Mouse (Mus musculus): ENCODE results near the gene Galnt2. TPM values are rescaled to one million over a fixed set of nuclear protein-coding genes. Genes with fewer than 3 reads are reported as not detected.

The Galnt2 gene
- total and polyA plus RNA-seq, 3 experiments: 11.4 to 64.0 (median 46.9) TPM

DNA sequence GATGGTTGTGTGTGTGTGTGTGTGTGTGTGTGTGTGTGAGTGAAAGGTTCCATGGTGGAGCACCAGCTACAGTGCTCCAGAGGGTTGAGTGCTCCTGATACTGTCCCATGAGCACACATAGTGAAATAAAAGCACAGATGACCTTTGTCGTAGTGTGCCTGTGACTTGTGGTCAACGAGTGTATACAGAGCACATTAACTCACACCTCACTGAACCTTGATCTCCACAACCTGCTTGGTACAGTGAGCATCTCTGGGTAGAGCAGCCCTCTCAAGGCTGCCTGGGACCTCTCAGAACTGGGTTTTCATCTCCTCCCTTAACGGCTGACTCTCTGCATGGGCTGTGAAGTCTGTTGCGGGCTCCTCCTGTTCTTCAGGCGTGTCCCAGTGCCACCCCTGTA, 60.5 kb downstream of the Galnt2 start:
- DNase-seq: no peak

DNA sequence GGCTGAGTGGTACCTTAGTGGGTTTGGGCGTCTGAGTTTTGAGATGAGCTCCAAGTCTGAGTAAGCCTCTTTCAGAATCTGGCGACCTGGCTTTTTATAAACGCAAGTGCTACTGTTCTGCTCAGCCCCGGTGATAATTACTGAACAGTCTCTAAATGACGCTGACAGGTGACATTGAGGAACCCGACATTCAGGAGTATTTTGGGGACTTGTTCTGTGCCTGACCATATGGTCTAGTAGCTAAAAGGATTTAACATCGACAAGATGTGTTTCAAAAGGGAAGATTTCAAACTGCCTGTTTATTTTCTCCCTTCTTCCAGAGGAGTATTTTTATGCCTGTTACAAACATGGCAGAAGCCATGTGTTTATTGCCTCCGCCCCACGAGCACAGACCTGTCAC, 61.8 kb downstream of the Galnt2 start:
- no peak for DNase-seq

DNA sequence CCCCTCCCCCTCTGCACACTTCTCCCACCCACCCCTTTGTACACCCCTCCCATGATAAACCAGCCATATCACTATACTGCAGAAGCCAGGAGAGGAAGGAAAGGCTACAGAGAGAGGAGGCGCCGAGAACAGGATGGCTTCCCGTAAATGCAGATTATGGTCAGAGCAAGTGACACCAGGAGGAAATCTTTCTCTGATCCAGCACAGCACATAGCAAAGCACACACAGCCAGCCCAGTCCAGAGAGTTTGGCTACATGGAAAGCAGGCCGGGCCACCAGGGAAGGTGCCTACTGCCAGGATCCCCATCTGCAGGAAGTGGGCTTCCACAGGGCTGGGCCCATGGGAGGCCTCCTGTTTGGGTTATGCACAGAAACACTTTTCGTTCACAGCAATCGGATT, 63.2 kb downstream of the Galnt2 start:
- DNase-seq: no peak

DNA sequence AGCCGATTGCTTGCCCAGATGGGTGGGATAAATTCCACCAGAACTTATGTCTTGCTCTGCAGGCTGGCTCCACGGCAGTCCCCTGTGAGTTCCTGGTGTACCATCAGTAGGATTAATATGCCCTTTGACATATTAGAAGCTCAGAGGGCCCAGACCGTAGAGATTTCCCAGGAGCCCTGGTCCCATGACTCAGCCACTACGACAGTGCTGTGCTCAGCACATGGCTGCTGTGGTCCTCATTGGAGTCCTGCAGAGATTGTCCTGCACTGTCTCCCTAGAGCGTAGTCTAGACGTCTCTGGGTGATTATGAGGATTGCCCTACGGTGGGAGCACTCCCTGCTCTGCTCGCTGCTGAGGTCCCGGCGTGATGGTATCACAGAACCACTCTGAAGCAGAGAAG, 63.7 kb downstream of the Galnt2 start:
- no peak for DNase-seq

DNA sequence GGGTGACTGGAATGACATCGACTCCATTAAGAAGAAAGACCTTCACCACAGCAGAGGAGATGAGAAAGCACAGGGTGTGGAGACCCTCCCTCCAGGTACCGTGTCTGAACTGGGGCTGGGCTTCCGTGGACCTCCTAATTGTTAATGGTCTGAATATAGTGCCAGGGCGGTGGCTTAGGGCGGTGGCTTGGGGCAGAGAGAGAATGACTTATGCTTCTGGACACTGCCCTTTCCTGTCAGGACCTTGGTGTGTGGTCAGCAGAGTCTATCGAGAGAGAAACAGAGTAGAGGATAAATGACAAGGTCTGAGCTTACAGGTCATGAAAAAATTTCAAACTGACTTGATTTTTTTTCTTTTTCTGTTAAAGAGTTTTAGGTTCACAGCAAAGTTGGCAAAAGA, 64.2 kb downstream of the Galnt2 start:
- no peak for DNase-seq

DNA sequence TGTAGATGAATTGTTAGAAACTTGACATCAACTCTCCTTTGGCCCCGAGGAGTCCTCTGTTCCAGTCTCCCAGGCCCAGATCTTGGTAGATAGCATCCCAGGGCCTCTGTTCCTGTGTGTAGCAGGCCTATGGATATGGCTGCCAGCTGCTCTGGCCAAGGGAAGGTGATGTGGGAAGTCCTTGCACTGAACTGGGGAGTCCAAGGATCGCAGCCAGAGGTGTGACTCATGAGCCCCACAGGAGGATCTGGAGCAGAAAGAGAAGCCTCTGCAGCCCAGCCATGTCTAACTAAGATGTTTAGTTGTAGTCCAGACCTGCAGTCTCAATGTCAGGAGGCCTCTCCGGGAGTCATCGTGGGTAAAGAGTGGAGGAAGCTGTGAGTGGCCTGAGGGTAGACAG, 70.3 kb downstream of the Galnt2 start:
- DNase-seq: peak; percentile 58

DNA sequence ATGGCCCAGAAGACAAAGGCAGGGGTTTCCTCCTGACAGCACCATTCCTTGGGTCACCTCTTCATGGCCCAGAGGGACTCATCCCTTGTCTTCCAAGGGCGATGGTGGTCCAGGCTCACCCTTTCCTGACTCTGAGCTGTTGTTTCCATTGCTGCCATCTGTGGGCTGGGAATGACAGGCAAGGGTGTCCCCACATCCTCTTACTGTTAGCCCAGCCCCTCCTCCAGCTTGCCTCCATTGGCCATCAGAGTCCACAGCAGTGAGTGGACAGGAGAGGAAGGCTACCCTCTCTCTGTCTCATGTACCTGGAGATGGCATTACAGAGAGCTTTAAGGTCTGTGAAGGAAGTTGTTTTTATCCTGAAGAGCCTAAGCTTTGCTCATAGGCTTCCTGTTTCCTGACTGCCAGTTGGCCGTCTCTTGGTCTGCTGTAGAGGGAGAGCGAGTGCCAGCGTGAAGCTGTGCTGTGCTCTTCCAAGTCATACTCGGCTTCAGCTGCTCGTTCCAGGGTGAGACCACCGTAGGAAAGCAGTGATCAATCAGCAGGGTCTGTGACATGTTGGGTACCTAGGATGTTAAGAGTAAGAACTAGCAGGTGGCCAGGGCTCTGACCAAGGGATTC, 70.9 kb downstream of the Galnt2 start:
- no peak for DNase-seq

DNA sequence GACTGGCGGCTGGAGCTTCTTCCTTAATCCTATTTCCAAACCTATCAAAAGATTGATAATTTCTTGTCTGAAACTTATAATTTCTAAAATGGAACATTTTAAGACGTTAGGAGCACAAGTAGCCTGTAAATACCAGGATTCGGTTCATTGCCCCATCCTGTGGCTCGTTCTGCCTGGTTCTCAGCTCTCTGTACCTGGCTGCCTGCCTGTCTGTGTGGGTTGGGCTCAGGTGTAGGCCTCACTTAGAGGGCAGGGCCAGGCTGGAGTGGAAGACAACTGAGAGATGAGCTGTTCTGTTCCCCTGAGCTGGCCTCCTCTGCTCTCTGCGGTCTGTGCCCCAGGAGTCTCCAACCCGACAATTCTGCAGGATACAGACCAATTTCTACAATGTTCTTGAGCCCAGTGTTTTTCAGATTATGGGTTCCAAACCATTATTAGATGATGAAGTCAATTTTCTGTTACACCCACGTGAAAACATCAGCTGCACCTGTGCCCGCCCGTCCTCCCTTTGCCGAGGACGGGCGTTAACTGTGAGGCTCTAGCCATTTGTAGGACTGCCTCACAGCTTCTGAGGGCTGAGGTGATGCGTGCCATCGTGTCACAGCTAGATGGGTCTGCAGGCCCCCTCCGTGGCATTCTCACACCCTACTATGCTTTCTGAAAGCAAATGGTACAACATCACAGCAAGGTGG, 72.2 kb downstream of the Galnt2 start:
- DNase-seq: no peak

DNA sequence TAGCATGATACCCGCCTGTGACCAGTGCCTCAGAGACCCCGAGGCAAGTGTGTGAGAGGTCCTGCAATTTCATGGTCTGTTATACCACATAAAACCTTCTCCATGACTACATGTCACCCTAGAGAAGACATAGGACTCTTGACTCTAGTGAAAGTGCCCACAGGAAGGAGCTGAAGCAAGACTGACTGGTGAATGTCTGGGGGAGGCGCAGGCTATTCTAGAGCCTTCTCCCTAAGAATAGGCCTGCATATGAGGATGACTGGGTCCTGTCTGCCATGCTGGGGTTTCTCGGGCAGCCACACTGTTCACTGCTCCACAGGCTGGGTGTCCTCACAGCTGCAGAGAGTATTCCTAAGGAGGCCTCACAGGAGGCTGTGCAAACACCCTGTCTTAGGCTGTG, 73.0 kb downstream of the Galnt2 start:
- no peak for DNase-seq

DNA sequence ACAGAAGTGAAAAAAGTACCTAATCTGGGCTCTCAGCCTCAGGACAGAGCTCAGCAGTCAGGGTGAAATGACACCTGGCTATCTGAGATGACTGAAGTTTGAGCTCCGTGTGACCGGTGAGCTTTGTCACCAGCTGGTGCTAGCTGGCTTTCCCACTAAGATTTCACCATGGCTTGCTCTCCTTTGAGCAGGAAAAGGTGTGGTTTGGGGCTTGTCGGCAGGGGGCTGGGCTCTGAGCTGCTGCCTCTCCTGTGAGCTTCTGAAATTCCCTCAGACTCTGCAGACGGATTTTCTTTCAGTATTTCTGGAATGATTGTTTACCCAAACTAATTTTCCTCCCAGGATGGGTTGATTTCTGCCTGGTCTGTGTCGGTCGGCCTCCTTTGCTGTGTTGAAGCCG, 75.4 kb downstream of the Galnt2 start:
- DNase-seq: no peak

DNA sequence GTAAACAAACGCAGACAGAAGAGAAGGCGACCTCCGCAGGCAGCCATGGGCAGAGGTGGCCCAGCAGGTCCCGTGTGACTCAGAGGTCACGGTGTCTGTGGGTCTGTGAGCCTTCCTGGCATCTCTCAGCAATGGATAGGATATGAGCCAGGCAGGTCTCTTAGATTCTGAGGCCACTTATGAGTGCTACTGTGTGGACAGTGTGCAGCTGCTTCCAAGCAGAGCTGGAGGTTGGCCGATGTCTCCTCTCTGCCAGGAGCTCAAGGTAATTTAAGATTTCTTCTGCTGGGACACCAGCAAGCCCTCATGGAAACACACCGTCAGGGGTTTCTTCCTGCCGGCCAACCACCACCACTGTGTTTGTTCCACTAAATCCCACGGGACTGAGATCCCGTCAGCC, 76.5 kb downstream of the Galnt2 start:
- DNase-seq: no peak

DNA sequence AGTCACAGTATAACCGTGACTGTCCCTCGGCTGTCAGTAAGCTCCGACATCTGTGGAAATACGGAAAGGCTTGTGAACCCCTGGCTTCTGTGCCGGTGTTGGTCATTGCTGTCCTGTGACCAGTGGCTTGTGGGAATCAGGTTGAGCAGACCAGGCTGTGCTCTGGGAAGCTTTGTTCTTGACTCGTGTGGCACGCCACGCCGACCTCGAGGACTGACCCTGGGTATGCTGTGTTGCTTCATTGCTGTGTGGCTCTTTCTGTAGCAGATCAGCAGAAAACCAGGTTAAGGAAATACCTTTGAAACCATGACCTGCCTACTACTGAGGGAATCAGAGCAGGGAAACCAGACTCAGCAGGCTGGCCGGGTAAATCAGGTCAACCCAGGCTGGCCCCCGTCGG, 79.3 kb downstream of the Galnt2 start:
- DNase-seq: peak; percentile 55

DNA sequence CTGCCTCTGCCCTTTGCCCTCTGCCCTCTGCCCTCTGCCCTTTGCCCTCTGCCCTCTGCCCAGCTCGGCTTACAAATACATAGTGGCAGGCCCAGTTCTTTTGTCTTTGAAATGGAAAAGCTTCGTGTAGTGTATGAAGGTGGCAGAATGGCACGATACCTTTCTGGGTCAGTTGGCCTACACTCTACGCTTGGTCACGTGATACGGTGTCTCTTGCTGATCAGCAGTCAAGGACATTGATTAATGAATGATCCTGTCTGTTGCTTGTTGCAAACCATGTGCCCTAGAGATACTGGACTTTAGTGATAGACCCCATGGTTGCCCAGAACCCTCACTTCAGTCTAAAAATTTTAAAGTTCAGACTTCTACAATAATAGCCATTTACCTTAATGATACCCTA, 79.9 kb downstream of the Galnt2 start:
- DNase-seq: no peak

DNA sequence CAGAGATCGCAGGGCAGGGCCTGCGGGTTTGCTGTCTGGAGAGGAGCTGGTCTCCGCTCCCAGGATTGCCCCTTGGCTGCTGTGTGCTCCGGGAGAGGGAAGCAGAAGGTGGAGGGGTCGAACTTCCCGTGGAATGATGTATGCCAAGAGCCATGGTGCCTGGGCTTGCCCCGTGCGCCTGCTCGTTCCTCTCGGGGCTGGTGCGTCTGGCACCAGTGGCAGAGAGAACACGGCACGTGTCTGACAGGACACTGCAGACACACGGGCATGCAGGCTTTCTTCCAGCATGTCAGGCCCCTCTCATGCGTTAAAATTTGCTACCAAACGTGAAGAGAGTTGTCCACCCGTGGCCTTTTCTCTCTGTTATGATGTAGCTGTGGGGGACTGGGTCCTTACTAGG, 80.5 kb downstream of the Galnt2 start:
- DNase-seq: no peak

DNA sequence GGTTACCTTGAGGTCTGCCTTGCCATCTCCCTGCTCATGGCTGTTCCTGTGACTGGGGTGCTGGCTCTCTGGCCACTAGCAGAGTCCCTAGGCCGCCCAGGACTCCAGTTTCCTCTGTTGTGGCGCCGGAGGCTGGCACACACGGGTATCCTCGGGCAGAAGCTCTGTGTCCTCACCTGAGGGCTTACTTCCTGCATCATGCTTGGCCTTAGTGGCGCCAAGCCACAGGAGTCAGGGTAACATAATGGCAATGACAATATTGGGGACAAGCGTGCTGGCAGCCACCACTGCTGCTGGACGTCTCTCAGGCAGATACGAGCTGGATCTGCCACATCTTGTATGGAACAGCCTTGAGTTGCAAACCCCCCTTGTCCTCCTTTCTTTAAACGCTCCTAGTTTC, 81.0 kb downstream of the Galnt2 start:
- DNase-seq: peak; percentile 32

DNA sequence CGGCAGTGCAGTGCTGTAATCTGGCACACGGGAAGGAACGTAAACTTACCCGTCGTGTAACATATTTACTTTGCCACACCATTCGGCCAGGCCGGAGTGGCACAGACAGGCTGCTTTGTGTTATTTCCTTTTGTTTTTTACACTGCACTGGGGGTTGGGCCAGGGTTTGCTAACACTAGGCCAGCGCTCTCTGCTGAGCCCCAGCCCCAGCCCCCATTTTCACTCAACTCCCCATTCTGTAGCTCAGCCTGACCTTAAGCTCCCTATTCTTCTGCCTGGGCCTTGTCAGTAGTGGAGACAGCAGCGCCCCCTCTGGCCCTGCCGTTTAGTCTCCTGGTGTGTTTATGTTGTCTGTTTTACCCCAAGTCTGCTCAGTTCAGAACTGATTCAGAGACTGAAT, 83.6 kb downstream of the Galnt2 start:
- no peak for DNase-seq

DNA sequence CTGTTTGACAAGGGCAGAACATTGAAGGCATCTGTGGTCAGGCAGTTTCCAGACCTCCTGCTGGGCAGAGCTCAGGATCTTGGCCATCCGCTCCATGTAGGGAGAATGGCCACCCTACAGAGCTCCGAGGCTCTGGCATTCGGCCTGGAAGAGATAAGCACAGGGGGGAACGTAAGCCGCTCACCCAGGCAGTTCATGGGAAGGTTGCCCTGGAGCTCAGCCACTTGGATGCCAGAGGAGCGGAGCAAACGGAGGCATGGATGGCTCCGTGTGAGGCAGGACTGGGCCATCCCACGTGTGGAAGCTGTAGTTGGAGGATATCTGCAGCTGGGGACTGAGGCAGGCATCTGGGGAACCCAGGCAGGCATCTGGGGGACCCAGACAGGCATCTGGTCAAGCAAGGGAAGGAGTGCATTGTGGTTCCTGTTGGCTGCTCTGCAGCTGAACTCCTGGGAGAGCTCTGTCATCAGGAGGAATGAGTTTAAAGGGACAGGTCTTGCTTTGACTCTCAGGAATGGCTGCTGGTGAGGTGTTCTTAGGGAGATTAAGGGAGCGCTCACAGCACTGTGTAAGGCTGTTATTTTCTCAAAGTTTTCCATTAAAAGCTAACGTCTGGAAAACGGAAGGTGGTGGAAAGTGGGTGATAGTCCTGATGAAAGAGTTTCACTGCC, 85.4 kb downstream of the Galnt2 start:
- DNase-seq: peak; percentile 70

DNA sequence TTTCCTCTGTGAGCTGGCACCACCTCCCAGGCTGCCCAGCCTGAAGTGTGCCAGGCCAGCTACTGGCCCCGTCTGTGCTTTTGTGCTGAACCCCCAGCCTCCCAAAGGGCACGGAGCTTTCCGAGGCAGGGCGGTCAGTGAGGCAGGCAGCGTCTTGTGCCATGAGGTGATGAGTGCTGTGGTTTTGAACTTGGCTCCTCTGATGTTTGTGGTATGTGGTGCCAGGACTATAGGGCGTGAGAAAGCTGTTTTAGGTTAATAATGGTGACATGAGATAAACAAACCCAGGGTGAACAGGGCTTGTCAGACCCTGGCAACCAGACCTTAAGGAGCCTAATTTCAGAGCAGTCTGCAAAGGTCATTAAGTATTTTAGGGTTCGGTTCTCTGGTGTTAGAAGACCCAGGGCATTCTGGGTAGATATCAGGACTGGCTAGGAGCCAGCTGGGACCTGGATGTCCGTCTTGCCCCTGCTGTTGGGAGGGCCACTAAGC, 86.0 kb downstream of the Galnt2 start:
- no peak for DNase-seq

DNA sequence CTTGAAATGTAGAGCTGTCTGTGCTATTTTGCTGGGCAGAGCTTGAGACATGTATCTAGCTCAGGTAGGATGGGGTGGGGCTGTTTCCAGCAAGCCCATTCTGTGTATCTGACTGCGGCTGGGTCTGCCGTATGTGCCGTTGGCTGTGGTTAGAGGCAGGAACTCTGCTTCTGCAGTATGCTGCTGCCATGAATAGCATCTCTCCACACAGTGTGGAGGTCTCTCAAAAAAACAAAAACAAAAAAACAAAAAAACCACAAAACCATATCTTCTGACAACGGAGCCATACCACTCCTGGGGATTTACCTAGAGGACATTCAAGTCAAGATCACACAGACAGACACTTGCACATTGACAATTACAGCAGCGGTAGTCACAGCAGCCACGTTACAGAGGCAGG, 86.6 kb downstream of the Galnt2 start:
- DNase-seq: no peak

DNA sequence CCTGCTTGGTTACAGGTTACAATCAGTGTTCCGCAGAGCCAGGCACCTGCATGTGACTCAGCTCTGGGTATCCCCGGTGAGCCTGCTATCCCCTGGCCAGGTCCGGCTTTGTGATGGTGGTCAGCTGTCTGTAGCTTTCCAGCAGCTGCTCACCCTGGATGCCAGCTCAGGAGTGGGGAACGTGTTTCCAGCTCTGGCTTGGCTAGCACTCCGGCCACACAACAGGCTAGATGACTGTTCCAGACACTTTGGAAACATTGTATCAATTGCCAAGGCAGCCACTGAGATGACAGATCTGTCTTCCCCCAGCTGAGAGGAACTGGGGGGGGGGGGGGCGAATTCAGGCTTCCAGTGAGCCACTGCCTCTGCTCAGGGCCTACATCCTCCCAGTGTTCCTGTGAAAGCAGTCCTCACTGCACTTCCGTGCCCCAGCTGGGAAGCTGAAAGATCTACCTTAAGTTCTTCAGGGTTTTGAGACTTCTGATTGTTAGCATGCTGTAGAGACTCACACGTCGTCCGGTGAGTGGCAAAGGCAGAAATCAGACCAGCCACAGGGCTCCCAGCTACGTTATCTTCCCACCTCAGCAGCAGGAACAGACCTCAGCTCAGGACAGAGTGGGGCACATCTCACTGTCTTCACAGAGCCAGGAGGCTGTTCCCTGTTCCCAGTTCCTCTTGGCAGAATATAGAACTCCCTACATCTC, 87.6 kb downstream of the Galnt2 start:
- DNase-seq: no peak

DNA sequence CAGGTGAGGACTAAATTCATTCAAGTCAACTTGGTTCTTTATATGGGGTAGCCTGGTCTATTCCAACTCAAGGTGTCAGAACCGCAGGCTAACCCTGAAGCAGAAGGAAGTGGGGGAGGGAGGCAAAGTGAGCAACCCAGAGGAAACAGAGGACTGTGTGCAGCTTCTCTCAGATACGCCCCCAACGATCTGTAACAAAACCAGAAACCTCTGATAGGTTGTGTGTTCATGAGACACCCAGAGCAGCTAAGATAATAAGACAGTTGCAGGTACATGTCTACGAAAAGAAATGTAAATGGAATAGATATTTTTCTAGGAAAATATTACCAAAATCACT, 88.1 kb downstream of the Galnt2 start:
- DNase-seq: no peak

DNA sequence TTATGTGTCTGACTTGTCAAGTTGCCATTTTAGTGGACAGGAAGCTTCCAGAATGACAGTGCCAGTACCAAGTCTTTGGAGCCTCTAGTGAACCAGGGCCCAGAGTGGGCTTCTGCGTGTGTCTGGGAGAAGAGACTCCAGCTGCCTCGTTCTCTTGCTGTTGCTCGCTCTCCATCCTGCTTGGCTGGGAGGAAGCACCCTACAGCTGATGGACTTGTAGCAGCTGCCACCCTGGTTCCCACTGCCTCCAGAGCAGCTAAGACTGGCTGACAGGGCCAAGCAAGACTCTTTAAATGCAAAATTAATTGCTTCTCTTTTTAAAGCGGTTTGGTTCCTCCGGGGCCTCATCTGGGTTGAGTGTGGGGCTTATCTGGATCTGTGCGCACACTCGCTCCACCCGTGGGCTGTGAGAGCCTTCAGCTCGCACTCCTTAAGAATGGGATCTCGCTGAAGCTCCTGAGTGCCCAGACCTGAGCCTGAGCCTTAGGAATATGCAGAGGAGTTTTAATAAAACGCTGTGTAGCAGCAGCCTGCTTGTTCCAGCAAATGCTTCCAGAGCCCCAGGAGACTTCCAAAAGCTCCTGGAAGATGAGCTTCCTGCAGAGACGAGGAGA, 90.1 kb downstream of the Galnt2 start:
- DNase-seq: no peak

DNA sequence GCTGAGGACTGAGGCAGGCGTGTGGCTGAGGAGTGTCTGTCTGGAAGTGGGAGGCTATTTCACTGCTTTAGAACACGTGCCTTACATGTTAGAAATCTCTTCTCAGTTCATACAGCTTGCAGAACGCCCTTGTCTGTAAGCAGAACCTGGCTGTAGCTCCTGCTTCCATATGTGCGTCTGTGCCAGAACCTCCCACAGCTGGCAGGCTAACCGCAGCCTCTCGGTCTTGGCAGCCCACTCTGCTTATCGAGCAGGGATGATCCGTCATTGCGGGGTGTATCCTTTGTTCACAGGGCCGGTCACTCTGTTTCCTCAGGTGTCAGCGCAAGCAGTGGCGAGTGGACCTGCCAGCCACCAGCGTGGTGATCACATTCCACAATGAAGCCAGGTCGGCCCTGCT, 92.2 kb downstream of the Galnt2 start:
- no peak for DNase-seq

All from adrenal gland, adult 2 months (tissue).